Comparison of ENCODE assay signal across 8 mouse cellular contexts in the genomic region with DNA sequence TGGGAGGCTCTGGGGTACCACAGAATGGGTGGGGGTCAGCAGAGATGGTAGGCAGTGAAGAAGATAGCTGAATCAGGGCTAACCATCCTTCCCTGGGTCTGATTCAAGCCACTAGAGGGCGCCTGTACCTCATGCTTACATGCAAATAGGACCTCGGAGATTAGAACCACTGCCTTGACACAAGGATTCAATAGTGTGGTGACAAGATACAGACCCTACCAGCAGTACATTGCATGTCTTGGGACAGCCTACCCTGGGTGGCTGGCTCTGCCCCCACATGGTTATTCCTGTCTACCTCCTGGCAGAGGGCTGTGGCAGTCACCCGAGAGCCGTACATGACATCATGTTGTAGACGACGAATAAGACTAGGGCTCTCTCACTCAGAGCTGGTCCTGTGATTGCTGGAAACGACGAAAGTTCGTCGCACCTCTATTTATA. TPM values are rescaled to one million over a fixed set of nuclear protein-coding genes. Genes with fewer than 3 reads are reported as not detected.
DNase-seq lines count a peak whose midpoint lies in the region; ATAC-seq and TF ChIP-seq lines count a peak whose summit lies in the region.

No protein-coding gene starts in this region.

- peak overlapping the region; percentile 47 for H3K4me2 ChIP-seq in heart, embryonic 13.5 days
- no peak overlapping the region for H3K4me2 ChIP-seq in kidney, postnatal 0 days (ENCODE audit: low read length)
- H3K4me2 ChIP-seq in stomach, postnatal 0 days (replicated peaks; ENCODE audit: low read depth): no peak overlapping the region

- peak; percentile 48; the same call in 1 of the 2 replicates for ATAC-seq in heart, embryonic 13.5 days (ENCODE audit: extremely low read depth, insufficient number of reproducible peaks, low FRiP score, low TSS enrichment)
- ATAC-seq in kidney, postnatal 0 days (replicated peaks; ENCODE audit: low FRiP score, low read depth): peak; percentile 27; the same call in 1 of the 2 replicates
- peak; percentile 3; the same call in 1 of the 2 replicates for ATAC-seq in stomach, postnatal 0 days (ENCODE audit: low FRiP score, low TSS enrichment)

- H3K9ac ChIP-seq in heart, embryonic 13.5 days: no peak overlapping the region
- H3K9ac ChIP-seq in kidney, postnatal 0 days (ENCODE audit: low read depth, low read length): no peak overlapping the region
- no peak overlapping the region for H3K9ac ChIP-seq in stomach, postnatal 0 days (ENCODE audit: low read length)

- peak; percentile 40 for TF ChIP-seq CTCF in E14TG2a.4 (conservative IDR thresholded peaks at IDR 0.05; ENCODE audit: low read length)
- peak; percentile 80; the same call in 1 of the 2 replicates for TF ChIP-seq CTCF in brain, embryonic 14.5 days (IDR thresholded peaks at IDR 0.05; ENCODE audit: borderline replicate concordance, extremely low read depth, insufficient read depth, insufficient read length)
- peak; percentile 94 for TF ChIP-seq CTCF in kidney, postnatal 0 days (IDR thresholded peaks at IDR 0.05; ENCODE audit: low read depth)
- TF ChIP-seq CTCF in stomach, postnatal 0 days (IDR thresholded peaks at IDR 0.05; ENCODE audit: low read depth): peak; percentile 91

- 70% methylated on average over 10 of the region's 10 CpGs for WGBS in forebrain, embryonic 10.5 days
- WGBS in heart, embryonic 13.5 days: 25% methylated on average over 10 of the region's 10 CpGs
- 48% methylated on average over 10 of the region's 10 CpGs for WGBS in kidney, postnatal 0 days
- WGBS in stomach, postnatal 0 days: 40% methylated on average over 10 of the region's 10 CpGs

- no peak for TF ChIP-seq POLR2A in brain, embryonic 14.5 days (IDR thresholded peaks at IDR 0.05; ENCODE audit: borderline replicate concordance, extremely low read depth, insufficient read depth, insufficient read length, poor library complexity, severe bottlenecking)

- TF ChIP-seq EP300 in stomach, postnatal 0 days (optimal IDR thresholded peaks at IDR 0.05): no peak

- H3K4me1 ChIP-seq in E14TG2a.4 (replicated peaks; ENCODE audit: low read depth, low read length): peaks cover 38% of the 10 kb centered on the region
- peaks cover 51% of the 10 kb centered on the region for H3K4me1 ChIP-seq in forebrain, embryonic 10.5 days
- H3K4me1 ChIP-seq in heart, embryonic 13.5 days: peaks cover 26% of the 10 kb centered on the region
- no peaks in the 10 kb centered on the region for H3K4me1 ChIP-seq in kidney, postnatal 0 days (replicated peaks; ENCODE audit: insufficient read depth, low read length)
- no peaks in the 10 kb centered on the region; the same call in 1 of the 2 replicates for H3K4me1 ChIP-seq in stomach, postnatal 0 days (replicated peaks; ENCODE audit: control insufficient read depth, insufficient read depth)

- peak; percentile 90 for DNase-seq in brain, embryonic 14.5 days (ENCODE audit: low read depth)
- peak; percentile 72 for DNase-seq in forebrain, embryonic 10.5 days (ENCODE audit: extremely low spot score, low spot score)
- DNase-seq in kidney, postnatal 0 days (ENCODE audit: low spot score): peak; percentile 86
- DNase-seq in liver: peak; percentile 62
- DNase-seq in natural killer cell, adult 2 months (ENCODE audit: low spot score in 2 of 2): peak; percentile 42 to 55
- DNase-seq in stomach, postnatal 0 days (ENCODE audit: low spot score): peak; percentile 69

- H3K27ac ChIP-seq in forebrain, embryonic 10.5 days: 0 out of 2 replicates have a peak overlapping the region, but pooled peaks have one; percentile 46
- peak overlapping the region; percentile 33; the same call in 1 of the 2 replicates for H3K27ac ChIP-seq in heart, embryonic 13.5 days (replicated peaks)
- no peak overlapping the region for H3K27ac ChIP-seq in kidney, postnatal 0 days
- no peak overlapping the region for H3K27ac ChIP-seq in stomach, postnatal 0 days (replicated peaks)

- H3K36me3 ChIP-seq in E14TG2a.4 (ENCODE audit: insufficient read depth, low read length): peaks cover 6% of the 10 kb centered on the region; the same call in 1 of the 2 replicates
- H3K36me3 ChIP-seq in forebrain, embryonic 10.5 days (replicated peaks): peaks cover 21% of the 10 kb centered on the region
- H3K36me3 ChIP-seq in heart, embryonic 13.5 days: peaks cover 4% of the 10 kb centered on the region; the same call in 1 of the 2 replicates
- H3K36me3 ChIP-seq in kidney, postnatal 0 days (ENCODE audit: insufficient read depth, low read length): 0 out of 2 replicates have a peak, but pooled peaks cover 3% of the 10 kb centered on the region
- H3K36me3 ChIP-seq in stomach, postnatal 0 days (ENCODE audit: control insufficient read depth, insufficient read depth, low read length): no peaks in the 10 kb centered on the region

- H3K27me3 ChIP-seq in E14TG2a.4 (ENCODE audit: insufficient read depth, low read length): no peaks in the 10 kb centered on the region
- 0 out of 2 replicates have a peak, but pooled peaks cover 6% of the 10 kb centered on the region for H3K27me3 ChIP-seq in forebrain, embryonic 10.5 days (ENCODE audit: poor library complexity, severe bottlenecking)
- no peaks in the 10 kb centered on the region for H3K27me3 ChIP-seq in heart, embryonic 13.5 days (replicated peaks)
- no peaks in the 10 kb centered on the region for H3K27me3 ChIP-seq in kidney, postnatal 0 days (ENCODE audit: insufficient read depth, low read length)
- no peaks in the 10 kb centered on the region for H3K27me3 ChIP-seq in stomach, postnatal 0 days (ENCODE audit: control insufficient read depth, insufficient read depth, low read length)

- H3K9me3 ChIP-seq in E14TG2a.4 (ENCODE audit: low read length): no peaks in the 10 kb centered on the region
- no peaks in the 10 kb centered on the region for H3K9me3 ChIP-seq in forebrain, embryonic 10.5 days
- no peaks in the 10 kb centered on the region for H3K9me3 ChIP-seq in heart, embryonic 13.5 days
- H3K9me3 ChIP-seq in kidney, postnatal 0 days (replicated peaks; ENCODE audit: low read length): no peaks in the 10 kb centered on the region
- no peaks in the 10 kb centered on the region for H3K9me3 ChIP-seq in stomach, postnatal 0 days (ENCODE audit: control insufficient read depth, low read length)

- 0 out of 2 replicates have a peak overlapping the region, but pooled peaks have one; percentile 35 for H3K4me3 ChIP-seq in E14TG2a.4 (replicated peaks; ENCODE audit: low read length)
- no peak overlapping the region for H3K4me3 ChIP-seq in forebrain, embryonic 10.5 days
- H3K4me3 ChIP-seq in heart, embryonic 13.5 days: no peak overlapping the region
- no peak overlapping the region for H3K4me3 ChIP-seq in kidney, postnatal 0 days (replicated peaks; ENCODE audit: low read depth, low read length)
- no peak overlapping the region for H3K4me3 ChIP-seq in stomach, postnatal 0 days (ENCODE audit: low read depth, low read length)

RNA-seq across cellular contexts. Expression of a gene that starts 30.6 kb away (rescaled TPM):
- 26.0 and 29.5 TPM in 2 replicates for polyA plus RNA-seq in brain, embryonic 14.5 days (2012; rRNA removed)
- 28.6 and 28.7 TPM in 2 replicates for polyA plus RNA-seq in forebrain, embryonic 10.5 days (2016; fragmentation: Nextera tagmentation; extraction: Ambion mirVana)
- polyA plus RNA-seq in heart, embryonic 13.5 days (2015; fragmentation: Nextera tagmentation; extraction: Ambion mirVana): 21.5 and 24.0 TPM in 2 replicates
- polyA plus RNA-seq in kidney, postnatal 0 days (2015; fragmentation: Nextera tagmentation; extraction: Ambion mirVana): 42.3 and 44.2 TPM in 2 replicates
- 37.2 and 37.7 TPM in 2 replicates for polyA plus RNA-seq in stomach, postnatal 0 days (2015; fragmentation: Nextera tagmentation; extraction: Ambion mirVana)

RNA-seq across cellular contexts. Expression of a gene that starts 49.1 kb away (rescaled TPM):
- 3.3 and 3.7 TPM in 2 replicates for polyA plus RNA-seq in brain, embryonic 14.5 days (2012; rRNA removed)
- polyA plus RNA-seq in forebrain, embryonic 10.5 days (2016; fragmentation: Nextera tagmentation; extraction: Ambion mirVana): 8.1 and 8.3 TPM in 2 replicates
- 18.3 and 20.1 TPM in 2 replicates for polyA plus RNA-seq in heart, embryonic 13.5 days (2015; fragmentation: Nextera tagmentation; extraction: Ambion mirVana)
- 41.0 and 45.3 TPM in 2 replicates for polyA plus RNA-seq in kidney, postnatal 0 days (2015; fragmentation: Nextera tagmentation; extraction: Ambion mirVana)
- polyA plus RNA-seq in stomach, postnatal 0 days (2015; fragmentation: Nextera tagmentation; extraction: Ambion mirVana): 54.1 TPM in 2 replicates

RNA-seq across cellular contexts. Expression of a gene that starts 49.2 kb away (rescaled TPM):
- polyA plus RNA-seq in brain, embryonic 14.5 days (2012; rRNA removed): 16.1 and 16.9 TPM in 2 replicates
- 12.5 and 13.7 TPM in 2 replicates for polyA plus RNA-seq in forebrain, embryonic 10.5 days (2016; fragmentation: Nextera tagmentation; extraction: Ambion mirVana)
- 10.6 and 11.8 TPM in 2 replicates for polyA plus RNA-seq in heart, embryonic 13.5 days (2015; fragmentation: Nextera tagmentation; extraction: Ambion mirVana)
- 16.2 and 18.1 TPM in 2 replicates for polyA plus RNA-seq in kidney, postnatal 0 days (2015; fragmentation: Nextera tagmentation; extraction: Ambion mirVana)
- 13.3 and 15.8 TPM in 2 replicates for polyA plus RNA-seq in stomach, postnatal 0 days (2015; fragmentation: Nextera tagmentation; extraction: Ambion mirVana)

Comparison
In these comparisons a context has a peak if more than half of its experiments do, and no peak if none do; other contexts are left out.
1. CTCF ChIP-seq: peak in every context shown above with its lines; median percentile 94 in kidney, postnatal 0 days; 91 in stomach, postnatal 0 days; 80 in brain, embryonic 14.5 days; 40 in E14TG2a.4.
2. H3K27ac ChIP-seq: peak in forebrain, embryonic 10.5 days (single experiment) and heart, embryonic 13.5 days (single experiment); none in kidney, postnatal 0 days (single experiment) and stomach, postnatal 0 days (single experiment).
3. Peak in every context shown above with its lines, with median percentiles within 50 percentile points of each other: DNase-seq and ATAC-seq.